Mouse (Mus musculus) forebrain, postnatal 0 days (tissue): ENCODE measurements around the gene Nr1h4. TPM values are rescaled to one million over a fixed set of nuclear protein-coding genes. Genes with fewer than 3 reads are reported as not detected.

ENCODE experiments used
- ATAC-seq: fragments of 200-750 bp; cut with Nextera tagmentation; 2 replicates; pipeline ENCODE4 v1.8.0; 2017; ENCODE audit warnings: mild to moderate bottlenecking, moderate library complexity
- DNase-seq: peaks from one replicate; pipeline ENCODE4 v3.0.0-alpha.2; 2015
- H3K27ac ChIP-seq: fragments of 300-500 bp; sonication (generic); 2 replicates; pipeline ENCODE4 v1.5.1; 2014; ENCODE audit warnings: low read depth, mild to moderate bottlenecking, antibody characterized with exemption, low read length, moderate library complexity, mixed read lengths
- H3K27me3 ChIP-seq: fragments of 300-500 bp; sonication (generic); 2 replicates; pipeline ENCODE4 v1.6.1; 2014; ENCODE audit warnings: mild to moderate bottlenecking, low read length, mixed read lengths; ENCODE audit not compliant: insufficient read depth
- H3K36me3 ChIP-seq: fragments of 300-500 bp; sonication (generic); 2 replicates; pipeline ENCODE4 v1.6.1; 2014; ENCODE audit warnings: mild to moderate bottlenecking, moderate library complexity; ENCODE audit not compliant: insufficient read depth
- H3K4me1 ChIP-seq: fragments of 300-500 bp; sonication (generic); 2 replicates; pipeline ENCODE4 v1.6.1; 2014; ENCODE audit warnings: antibody characterized with exemption; ENCODE audit not compliant: insufficient read depth
- H3K4me2 ChIP-seq: fragments of 300-500 bp; sonication (generic); 2 replicates; pipeline ENCODE4 v1.6.1; 2014; ENCODE audit warnings: low read depth, mild to moderate bottlenecking, moderate library complexity
- H3K4me3 ChIP-seq: fragments of 300-500 bp; sonication (generic); 2 replicates; pipeline ENCODE4 v1.5.1; 2014; ENCODE audit warnings: low read depth, low read length, mixed read lengths
- H3K9ac ChIP-seq: fragments of 300-500 bp; sonication (generic); 2 replicates; pipeline ENCODE4 v1.6.1; 2014; ENCODE audit warnings: mild to moderate bottlenecking
- H3K9me3 ChIP-seq: fragments of 300-500 bp; sonication (generic); 2 replicates; pipeline ENCODE4 v1.6.1; 2016; ENCODE audit warnings: low read length
- CTCF ChIP-seq: sonication (generic); IDR thresholded peaks from 2 replicates; pipeline ENCODE4 v1.5.1; 2016; ENCODE audit warnings: antibody characterized with exemption, control low read depth, low read depth
- WGBS: fragments of 180-500 bp; shearing (Covaris S2); extraction: QIAGEN DNeasy Blood & Tissue Kit; methylation state at CpG from one replicate; pipeline ENCODE4 v1.1.7; 2014; 5-methylcytosine and 5-hydroxymethylcytosine counted together
- polyA plus RNA-seq: library from polyadenylated mRNA; unstranded; fragments of >200 nt; fragmentation: Nextera tagmentation; extraction: Ambion mirVana; gene quantifications from 2 replicates; pipeline ENCODE4 v1.2.1, GENCODE M21; 2015
- total RNA-seq: library from RNA; depleted of rRNA; stranded (reverse); fragments of >200 nt; gene quantifications from 2 replicates; pipeline ENCODE4 v1.2.3, GENCODE M21; 2014; rRNA removed

Nr1h4 gene
- total RNA-seq = 0.08 TPM in 1 of 2 replicates, not detected in the other
- 0.11 TPM in 1 of 2 replicates, not detected in the other for polyA plus RNA-seq

DNA sequence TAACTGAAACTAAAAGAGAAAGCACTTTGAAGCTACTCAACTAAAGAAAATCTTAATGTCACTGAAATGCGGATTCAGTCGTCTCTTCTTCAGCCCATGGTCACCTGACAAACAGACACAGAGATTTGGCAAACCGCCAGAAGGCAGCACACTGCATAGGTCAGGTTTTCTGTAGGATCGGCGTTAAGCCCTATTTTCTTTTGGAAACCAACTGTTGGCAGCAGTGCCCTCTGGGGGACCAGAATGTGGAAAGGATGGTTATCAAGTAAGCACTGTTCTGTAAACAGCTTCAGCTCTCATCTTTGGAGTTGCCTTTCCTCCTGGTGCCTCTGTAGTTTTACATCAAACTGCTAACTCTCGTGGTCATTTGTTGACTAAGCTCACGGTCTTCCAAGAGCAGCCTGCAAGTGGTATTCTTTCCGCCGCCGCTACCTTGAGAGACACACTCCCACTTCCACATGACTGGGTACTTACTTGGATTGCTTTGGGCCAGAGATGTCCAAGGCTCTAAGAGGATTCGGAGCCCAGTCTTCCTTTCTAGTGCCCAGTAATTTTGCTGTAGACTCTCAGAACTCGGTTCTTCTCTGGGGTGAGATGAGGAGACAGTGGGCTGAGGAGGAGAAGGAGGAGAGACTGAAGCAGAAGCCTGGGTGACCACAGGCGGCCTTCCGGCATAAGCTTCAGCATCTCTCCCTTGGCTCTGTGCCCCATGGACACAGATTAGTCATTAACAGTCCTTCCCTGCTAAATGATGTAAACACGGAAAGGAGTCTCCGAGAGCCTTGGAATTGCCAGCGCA, at the start of gene Nr1h4:
TSS of gene Nr1h4 (minus strand) at position 657 of the 799 bp plus-strand sequence.
- Histone ChIP-seq H3K4me1 (no peaks in the 10 kb centered on the region), H3K9ac (no peak within 1 kb of the TSS), H3K4me3 (no peak within 1 kb of the TSS), H3K9me3 (no peaks in the 10 kb centered on the region), H3K36me3 (no peaks in the 10 kb centered on the region), H3K27me3 (no peaks in the 10 kb centered on the region), H3K4me2 (no peak within 1 kb of the TSS), H3K27ac (no peak within 1 kb of the TSS)
- TF ChIP-seq CTCF = no peak
- WGBS = 60% methylated on average over 17 of the region's 17 CpGs
- DNase-seq (no peak), ATAC-seq (no peak)

DNA sequence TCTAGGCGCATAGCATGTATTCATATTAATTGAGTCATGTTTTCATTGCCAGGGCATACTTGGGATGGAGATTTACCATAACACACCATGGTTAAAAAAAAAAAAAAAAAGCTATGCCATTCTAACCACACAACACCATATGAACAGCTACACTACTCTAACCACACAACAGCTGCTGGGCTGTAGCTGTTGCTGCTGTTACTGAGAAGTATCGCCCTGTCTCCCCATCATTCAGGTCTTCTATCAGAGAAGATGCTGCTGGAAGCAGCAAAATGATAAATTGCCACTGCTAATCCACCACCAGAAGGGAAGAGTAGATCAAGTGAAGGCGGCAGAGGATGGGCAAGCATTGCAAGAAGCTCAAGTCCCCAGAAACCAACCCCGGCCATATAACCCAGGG, 45.4 kb upstream of the Nr1h4 start:
- DNase-seq (no peak), ATAC-seq (no peak)
- no peaks in the 10 kb centered on the region for H3K9me3 ChIP-seq
- H3K4me3 ChIP-seq = no peak overlapping the region
- no peaks in the 10 kb centered on the region for H3K4me1 ChIP-seq
- no peak for TF ChIP-seq CTCF
- H3K4me2 ChIP-seq = no peak overlapping the region
- H3K27me3 ChIP-seq = no peaks in the 10 kb centered on the region
- no peak overlapping the region for H3K27ac ChIP-seq
- 96% methylated on average over 4 of the region's 4 CpGs for WGBS
- no peaks in the 10 kb centered on the region for H3K36me3 ChIP-seq
- no peak overlapping the region for H3K9ac ChIP-seq

DNA sequence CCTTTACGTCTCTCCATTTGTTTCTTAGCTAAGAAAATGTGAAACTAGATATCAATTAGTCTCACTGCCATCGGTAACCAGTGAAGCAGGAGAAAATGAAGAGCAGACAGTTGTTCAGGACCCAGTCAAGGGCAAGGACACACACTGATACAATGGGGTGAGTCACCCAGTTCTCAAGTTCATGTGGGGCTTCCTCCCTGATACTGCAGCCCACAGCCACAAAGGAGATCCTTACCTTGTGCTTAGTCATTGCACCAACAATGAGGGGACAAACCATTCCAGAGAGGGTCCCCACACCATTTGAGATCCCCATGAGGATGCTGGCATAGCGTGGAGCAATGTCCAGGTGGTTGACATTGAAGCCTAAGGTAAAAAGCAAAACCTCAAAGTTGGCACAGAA, 44.3 kb upstream of the Nr1h4 start:
- DNase-seq (no peak), ATAC-seq (no peak)
- H3K27me3 ChIP-seq = no peaks in the 10 kb centered on the region
- no peak overlapping the region for H3K27ac ChIP-seq
- H3K9me3 ChIP-seq = no peaks in the 10 kb centered on the region
- no peak overlapping the region for H3K9ac ChIP-seq
- no peak for TF ChIP-seq CTCF
- H3K4me2 ChIP-seq = no peak overlapping the region
- 89% methylated on average over 3 of the region's 3 CpGs for WGBS
- no peaks in the 10 kb centered on the region for H3K4me1 ChIP-seq
- H3K36me3 ChIP-seq = no peaks in the 10 kb centered on the region
- no peak overlapping the region for H3K4me3 ChIP-seq

DNA sequence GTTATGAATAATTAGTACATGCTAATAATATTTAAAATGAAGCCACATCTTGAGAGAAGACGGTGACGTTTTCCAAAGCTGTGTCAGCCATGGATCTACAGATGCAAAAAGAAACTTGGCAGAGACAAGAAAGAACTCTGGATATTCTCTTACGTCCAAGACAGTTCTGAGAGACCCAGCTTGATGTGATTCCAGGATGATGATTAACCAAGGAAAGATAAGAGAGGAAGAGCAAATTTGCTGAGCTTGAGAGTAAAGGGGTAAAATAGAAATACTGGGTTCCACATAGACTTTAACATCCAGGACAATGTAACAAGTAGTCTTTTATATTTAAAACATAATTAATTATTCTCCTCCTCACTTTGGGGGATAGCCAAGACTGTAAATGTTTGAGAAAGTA, 40.0 kb upstream of the Nr1h4 start:
- 77% methylated on average over 3 of the region's 3 CpGs for WGBS
- no peaks in the 10 kb centered on the region for H3K36me3 ChIP-seq
- H3K27me3 ChIP-seq = no peaks in the 10 kb centered on the region
- H3K9ac ChIP-seq = no peak overlapping the region
- no peak overlapping the region for H3K27ac ChIP-seq
- no peak for TF ChIP-seq CTCF
- no peak for DNase-seq
- H3K4me2 ChIP-seq = no peak overlapping the region
- H3K4me3 ChIP-seq = no peak overlapping the region
- no peaks in the 10 kb centered on the region for H3K9me3 ChIP-seq
- H3K4me1 ChIP-seq = no peaks in the 10 kb centered on the region
- ATAC-seq = no peak

DNA sequence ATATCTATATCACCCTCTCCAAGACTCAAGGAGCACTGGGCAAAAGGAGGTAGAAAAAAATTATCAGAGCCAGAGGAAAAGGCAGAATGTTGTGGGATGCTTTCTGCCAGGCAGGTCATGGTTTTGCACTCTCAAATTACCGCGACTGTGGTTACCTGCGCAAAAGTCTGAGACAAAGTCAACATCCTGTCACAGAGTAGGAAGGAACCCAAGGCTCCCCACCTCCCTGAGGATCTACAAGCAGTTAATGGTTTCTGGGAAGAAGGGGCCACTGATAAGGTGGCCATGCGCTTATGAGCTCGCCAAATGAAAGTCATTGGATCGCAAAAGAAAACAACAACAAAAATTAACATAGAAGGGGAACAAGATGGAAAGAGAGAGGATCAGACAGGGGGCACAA, 39.6 kb upstream of the Nr1h4 start:
- WGBS = 93% methylated on average over 6 of the region's 6 CpGs
- H3K4me2 ChIP-seq = no peak overlapping the region
- H3K9me3 ChIP-seq = no peaks in the 10 kb centered on the region
- no peaks in the 10 kb centered on the region for H3K4me1 ChIP-seq
- ATAC-seq (no peak), DNase-seq (no peak)
- no peak overlapping the region for H3K9ac ChIP-seq
- H3K27me3 ChIP-seq = no peaks in the 10 kb centered on the region
- H3K27ac ChIP-seq = no peak overlapping the region
- H3K36me3 ChIP-seq = no peaks in the 10 kb centered on the region
- H3K4me3 ChIP-seq = no peak overlapping the region
- no peak for TF ChIP-seq CTCF

DNA sequence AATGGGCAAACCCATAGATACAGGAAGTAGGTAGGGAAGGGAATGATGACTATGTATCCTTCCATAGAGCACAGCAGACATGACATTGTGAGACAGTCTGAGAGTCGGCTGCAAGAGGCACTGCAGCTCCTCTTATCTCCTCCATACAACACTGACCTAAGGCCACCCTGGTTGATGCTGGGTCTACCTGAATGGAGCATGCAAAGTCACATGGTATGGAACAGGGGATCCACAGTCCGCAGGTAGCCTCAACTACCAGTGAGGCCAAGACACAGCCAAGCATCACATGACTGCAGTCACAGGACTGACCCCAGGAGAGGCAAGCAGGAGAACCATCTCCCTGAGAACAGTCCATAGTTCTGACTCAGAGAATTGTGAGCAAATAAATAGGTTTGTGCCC, 34.0 kb upstream of the Nr1h4 start:
- no peak overlapping the region for H3K4me2 ChIP-seq
- no peak overlapping the region for H3K9ac ChIP-seq
- no peaks in the 10 kb centered on the region for H3K4me1 ChIP-seq
- no peaks in the 10 kb centered on the region for H3K27me3 ChIP-seq
- no peak for TF ChIP-seq CTCF
- no peak overlapping the region for H3K4me3 ChIP-seq
- H3K36me3 ChIP-seq = no peaks in the 10 kb centered on the region
- no peak for ATAC-seq
- DNase-seq = no peak
- no peak overlapping the region for H3K27ac ChIP-seq
- WGBS = 88% methylated on average over 2 of the region's 2 CpGs
- H3K9me3 ChIP-seq = no peaks in the 10 kb centered on the region

DNA sequence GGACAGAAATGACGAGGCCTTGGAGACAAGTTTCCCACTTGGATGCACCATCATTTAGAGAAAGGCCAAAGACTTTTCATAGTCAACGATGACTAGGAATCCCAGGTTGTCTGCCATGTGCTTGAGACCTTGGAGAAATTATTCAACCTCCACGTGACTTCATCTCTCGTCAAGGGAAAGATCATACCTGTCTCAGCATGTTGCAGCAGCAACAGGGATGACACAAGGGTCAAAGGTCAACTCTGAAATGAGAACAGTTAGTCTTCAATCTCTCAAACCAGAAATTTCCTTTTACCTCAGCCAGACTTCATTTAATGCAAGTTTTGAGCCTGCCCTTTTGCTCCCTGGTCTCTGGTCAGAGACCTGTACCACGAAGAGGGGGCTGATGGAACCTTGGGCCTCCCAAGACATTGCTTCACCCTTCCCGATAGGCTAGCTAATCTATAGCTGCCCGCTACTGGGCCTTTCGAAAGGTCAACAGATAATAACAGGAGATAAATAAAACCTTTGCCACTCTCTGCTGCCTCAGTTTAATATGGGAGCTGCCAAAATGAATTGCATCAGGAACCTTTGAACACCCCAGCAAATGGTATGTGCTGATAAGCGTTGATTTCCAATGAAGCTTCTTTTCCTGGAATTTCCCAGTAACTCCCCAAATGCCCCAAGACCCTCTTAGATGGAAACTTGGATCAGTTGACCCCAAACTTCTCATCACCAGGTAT, 32.1 kb upstream of the Nr1h4 start:
- H3K4me3 ChIP-seq = no peak overlapping the region
- no peak for ATAC-seq
- no peak overlapping the region for H3K9ac ChIP-seq
- no peak overlapping the region for H3K4me2 ChIP-seq
- DNase-seq = no peak
- no peak for TF ChIP-seq CTCF
- H3K36me3 ChIP-seq = no peaks in the 10 kb centered on the region
- H3K27me3 ChIP-seq = no peaks in the 10 kb centered on the region
- H3K4me1 ChIP-seq = no peaks in the 10 kb centered on the region
- H3K27ac ChIP-seq = no peak overlapping the region
- no peaks in the 10 kb centered on the region for H3K9me3 ChIP-seq
- WGBS = 93% methylated on average over 9 of the region's 9 CpGs
